Mouse (Mus musculus): ENCODE measurements around the gene Rc3h2.

The Rc3h2 gene

GRCm38 (mm10) chr2:37422306-37423304 lies at the start of gene Rc3h2:
TSS of gene Rc3h2 (minus strand) at chr2:37422903.
- DNase-seq (ENCODE audit: low read depth, low spot score), result peak; percentile 99

- no peak for DNase-seq (ENCODE audit: low read depth, low spot score)
Measured at GRCm38 (mm10) chr2:37466266-37466665, 43.6 kb upstream of the Rc3h2 start.

- DNase-seq (ENCODE audit: low read depth, low spot score), result no peak
Measured at GRCm38 (mm10) chr2:37460707-37461106, 38.0 kb upstream of the Rc3h2 start.

GRCm38 (mm10) chr2:37452376-37452760 lies 29.7 kb upstream of the Rc3h2 start:
- no peak for DNase-seq (ENCODE audit: low read depth, low spot score)

- DNase-seq (ENCODE audit: low read depth, low spot score), result peak; percentile 94
Measured at GRCm38 (mm10) chr2:37451667-37452375, 29.1 kb upstream of the Rc3h2 start.

GRCm38 (mm10) chr2:37442611-37443591 lies 20.2 kb upstream of the Rc3h2 start, which contains the start of the genes Zbtb26, Zbtb6 and Rabgap1:
TSS of gene Zbtb26 (minus strand) at chr2:37443135.
TSS of gene Zbtb6 (minus strand) at chr2:37443171.
TSS of gene Rabgap1 (plus strand) at chr2:37443279.
- DNase-seq (ENCODE audit: low read depth, low spot score), result peak; percentile 98

- peak; percentile 62 for DNase-seq (ENCODE audit: low read depth, low spot score)
Measured at GRCm38 (mm10) chr2:37431609-37432008, 8.9 kb upstream of the Rc3h2 start.

- DNase-seq (ENCODE audit: low read depth, low spot score), result peak; percentile 97
Measured at GRCm38 (mm10) chr2:37430593-37431464, 8.1 kb upstream of the Rc3h2 start.

GRCm38 (mm10) chr2:37423671-37424070 lies 968 bp upstream of the Rc3h2 start:
- DNase-seq (ENCODE audit: low read depth, low spot score), result peak; percentile 71

GRCm38 (mm10) chr2:37421903-37422302 lies 800 bp downstream of the Rc3h2 start:
- DNase-seq (ENCODE audit: low read depth, low spot score), result no peak

- peak; percentile 44 for DNase-seq (ENCODE audit: low read depth, low spot score)
Measured at GRCm38 (mm10) chr2:37395539-37395938, 27.2 kb downstream of the Rc3h2 start.

GRCm38 (mm10) chr2:37382921-37383320 lies 39.8 kb downstream of the Rc3h2 start:
- no peak for DNase-seq (ENCODE audit: low read depth, low spot score)

GRCm38 (mm10) chr2:37380189-37380588 lies 42.5 kb downstream of the Rc3h2 start:
- peak; percentile 86 for DNase-seq (ENCODE audit: low read depth, low spot score)

GRCm38 (mm10) chr2:37376018-37376417 lies 46.7 kb downstream of the Rc3h2 start:
- peak; percentile 94 for DNase-seq (ENCODE audit: low read depth, low spot score)

- DNase-seq (ENCODE audit: low read depth, low spot score), result peak; percentile 71
Measured at GRCm38 (mm10) chr2:37370651-37371050, 52.1 kb downstream of the Rc3h2 start.

GRCm38 (mm10) chr2:37359908-37360307 lies 62.8 kb downstream of the Rc3h2 start:
- no peak for DNase-seq (ENCODE audit: low read depth, low spot score)

GRCm38 (mm10) chr2:37358633-37359540 lies 63.8 kb downstream of the Rc3h2 start, which contains the start of gene Pdcl:
TSS of gene Pdcl (minus strand) at chr2:37359332.
- peak; percentile 100 for DNase-seq (ENCODE audit: low read depth, low spot score)

- no peak for DNase-seq (ENCODE audit: low read depth, low spot score)
Measured at GRCm38 (mm10) chr2:37355571-37355970, 67.1 kb downstream of the Rc3h2 start.

GRCm38 (mm10) chr2:37351671-37352070 lies 71.0 kb downstream of the Rc3h2 start:
- no peak for DNase-seq (ENCODE audit: low read depth, low spot score)
